Mouse (Mus musculus) kidney, adult 2 months (tissue): ENCODE measurements at regions not wholly inside any gene's neighbourhood (a gene's known extent, or its start where the extent isn't known, plus 50 kb on each side); places are given as distances from the start of the nearest gene placed in this dataset.

Experiments used
- DNase-seq: peaks from one replicate; pipeline ENCODE4 v3.0.0; 2021
- H3K27ac ChIP-seq: fragments of 200-500 bp; 2 replicates; pipeline ENCODE4 v1.5.1; 2012; ENCODE audit warnings: low read depth, low read length, control low read depth, inconsistent platforms; ENCODE audit not compliant: insufficient read depth
- H3K27me3 ChIP-seq: fragments of 200-500 bp; replicated peaks from 2 replicates; pipeline ENCODE4 v1.6.1; 2012; ENCODE audit warnings: mild to moderate bottlenecking, moderate library complexity, low read length, inconsistent platforms; ENCODE audit not compliant: control insufficient read depth, insufficient read depth
- H3K36me3 ChIP-seq: fragments of 200-500 bp; 2 replicates; pipeline ENCODE4 v1.6.1; 2012; ENCODE audit warnings: mild to moderate bottlenecking, moderate library complexity, low read length, inconsistent platforms; ENCODE audit not compliant: control insufficient read depth, insufficient read depth
- H3K4me1 ChIP-seq: fragments of 200-500 bp; 2 replicates; pipeline ENCODE4 v1.6.1; 2011; ENCODE audit warnings: low read length; ENCODE audit not compliant: control insufficient read depth, insufficient read depth
- H3K4me3 ChIP-seq: fragments of 200-500 bp; 2 replicates; pipeline ENCODE4 v1.5.1; 2011; ENCODE audit warnings: mild to moderate bottlenecking, low read depth, low read length, control low read depth; ENCODE audit not compliant: insufficient read depth
- CTCF ChIP-seq: fragments of 200-500 bp; conservative IDR thresholded peaks from 2 replicates; pipeline ENCODE4 v1.5.1; 2011; ENCODE audit warnings: low read depth, mild to moderate bottlenecking, control low read depth, low read length, moderate library complexity, mixed read lengths; ENCODE audit not compliant: insufficient read depth, insufficient read length
- POLR2A ChIP-seq: fragments of 200-500 bp; IDR thresholded peaks from one replicate; pipeline ENCODE4 v1.6.1; 2011; ENCODE audit warnings: low read depth, low read length, control low read depth
- WGBS: fragments of 180-500 bp; shearing (Covaris S2); methylation state at CpG from one replicate; pipeline ENCODE4 v1.1.7; 2018; 5-methylcytosine and 5-hydroxymethylcytosine counted together

GRCm38 (mm10) chr5:107046501-107046931 is 82.4 kb downstream of the Cdc7 start:
- Histone ChIP-seq H3K27me3 (no peaks in the 10 kb centered on the region), H3K4me1 (no peaks in the 10 kb centered on the region), H3K4me3 (no peak overlapping the region), H3K36me3 (no peaks in the 10 kb centered on the region), H3K27ac (peak overlapping the region; percentile 3; the same call in 1 of the 2 replicates)
- WGBS: 28% methylated on average over 4 of the region's 4 CpGs
- peak; percentile 36 for DNase-seq
- no peak for TF ChIP-seq POLR2A
- TF ChIP-seq CTCF: no peak

GRCm38 (mm10) chr5:107048607-107049006 is 84.5 kb downstream of the Cdc7 start:
- Histone ChIP-seq H3K27me3 (no peaks in the 10 kb centered on the region), H3K36me3 (no peaks in the 10 kb centered on the region), H3K27ac (no peak overlapping the region), H3K4me1 (no peaks in the 10 kb centered on the region), H3K4me3 (no peak overlapping the region)
- WGBS: 85% methylated on average over 5 of the region's 5 CpGs
- no peak for DNase-seq
- no peak for TF ChIP-seq POLR2A
- no peak for TF ChIP-seq CTCF

DNA sequence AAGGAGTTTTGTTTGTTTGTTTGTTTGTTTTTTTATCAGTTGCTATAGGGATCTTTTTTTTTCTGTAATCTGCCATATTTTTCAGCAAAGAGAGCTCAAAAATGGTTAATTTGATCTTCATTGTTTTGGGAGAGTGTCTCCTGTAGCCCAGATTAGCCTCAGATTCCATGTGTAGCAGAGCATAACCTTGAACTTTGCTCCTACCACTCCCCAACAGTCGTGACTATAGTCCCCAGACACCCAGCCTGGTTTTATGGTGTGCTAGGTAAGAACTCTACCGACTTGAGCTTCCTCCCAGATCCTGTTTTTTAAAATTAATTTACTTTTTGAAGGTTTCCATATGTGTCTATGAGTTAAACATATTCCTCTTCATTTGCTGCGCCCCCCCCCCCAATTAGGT is 86.0 kb downstream of the Cdc7 start:
- peak; percentile 57 for DNase-seq
- no peaks in the 10 kb centered on the region for H3K27me3 ChIP-seq
- no peak for TF ChIP-seq CTCF
- no peak for TF ChIP-seq POLR2A
- H3K4me1 ChIP-seq: no peaks in the 10 kb centered on the region
- H3K27ac ChIP-seq: no peak overlapping the region
- no peak overlapping the region for H3K4me3 ChIP-seq
- WGBS: 51% methylated on average over 3 of the region's 3 CpGs
- H3K36me3 ChIP-seq: no peaks in the 10 kb centered on the region

DNA sequence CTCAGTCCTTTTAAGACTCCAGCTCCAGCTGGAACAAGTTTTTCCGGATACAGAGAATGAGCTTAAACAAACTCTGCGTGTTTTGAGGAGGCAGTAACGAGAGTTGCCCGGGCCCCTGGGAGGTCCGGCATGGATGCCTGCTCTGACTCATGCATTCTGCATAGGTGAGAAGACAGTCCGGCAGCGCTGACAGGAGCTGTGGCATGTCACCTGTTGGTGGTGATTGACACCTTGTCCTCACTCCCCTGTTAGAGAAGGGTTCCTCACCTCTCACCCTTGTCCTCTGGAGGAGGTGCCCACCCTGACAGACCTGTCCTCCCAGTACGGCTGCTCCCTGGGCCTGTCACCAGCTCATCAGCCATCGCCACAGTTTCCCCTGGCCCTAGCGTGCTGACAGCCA is 87.7 kb downstream of the Cdc7 start:
- H3K4me1 ChIP-seq: no peaks in the 10 kb centered on the region
- 71% methylated on average over 10 of the region's 10 CpGs for WGBS
- H3K27ac ChIP-seq: no peak overlapping the region
- no peak for TF ChIP-seq CTCF
- TF ChIP-seq POLR2A: no peak
- H3K27me3 ChIP-seq: no peaks in the 10 kb centered on the region
- H3K4me3 ChIP-seq: no peak overlapping the region
- H3K36me3 ChIP-seq: no peaks in the 10 kb centered on the region
- DNase-seq: no peak

- Histone ChIP-seq H3K4me3 (no peak overlapping the region), H3K27ac (no peak overlapping the region), H3K27me3 (no peaks in the 10 kb centered on the region), H3K4me1 (no peaks in the 10 kb centered on the region), H3K36me3 (no peaks in the 10 kb centered on the region)
- no peak for TF ChIP-seq POLR2A
- TF ChIP-seq CTCF: no peak
- DNase-seq: no peak
- WGBS: 63% methylated on average over 6 of the region's 6 CpGs
Observed at GRCm38 (mm10) chr5:107054900-107055452, 90.9 kb downstream of the Cdc7 start.

DNA sequence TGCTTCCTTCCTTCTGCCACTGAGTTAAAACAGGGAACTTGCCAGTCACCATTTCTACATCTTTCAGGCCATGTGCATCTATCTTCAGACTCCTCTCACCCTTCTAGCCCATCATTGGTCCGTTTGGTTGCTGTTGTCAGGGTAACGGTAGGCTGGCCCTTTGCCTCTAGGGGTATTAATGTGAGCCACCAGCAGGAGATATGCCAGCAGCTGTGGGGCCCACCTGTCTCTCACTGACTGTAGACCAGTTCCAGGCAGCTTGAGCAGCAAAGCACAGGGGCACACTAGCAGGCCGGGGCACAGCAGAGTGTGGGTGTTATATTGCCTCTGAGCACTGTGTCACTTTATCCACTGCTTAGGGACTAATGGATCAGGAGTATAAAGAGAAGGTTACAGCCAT is 91.3 kb downstream of the Cdc7 start:
- Histone ChIP-seq H3K36me3 (no peaks in the 10 kb centered on the region), H3K27me3 (no peaks in the 10 kb centered on the region), H3K4me1 (no peaks in the 10 kb centered on the region), H3K4me3 (no peak overlapping the region), H3K27ac (no peak overlapping the region)
- TF ChIP-seq POLR2A: no peak
- TF ChIP-seq CTCF: no peak
- 63% methylated on average over 3 of the region's 3 CpGs for WGBS
- DNase-seq: no peak
